Mouse (Mus musculus): ENCODE measurements around the gene Abcc5. TPM values are rescaled to one million over a fixed set of nuclear protein-coding genes. Genes with fewer than 3 reads are reported as not detected.
"Not testable (repeated sequence)": the region's sequence is repeated elsewhere in the genome, so short reads cannot be mapped to it uniquely, and the experiment has no call there.

Gene Abcc5
- polyA plus RNA-seq, 1 experiment, result 74.8 TPM

DNA sequence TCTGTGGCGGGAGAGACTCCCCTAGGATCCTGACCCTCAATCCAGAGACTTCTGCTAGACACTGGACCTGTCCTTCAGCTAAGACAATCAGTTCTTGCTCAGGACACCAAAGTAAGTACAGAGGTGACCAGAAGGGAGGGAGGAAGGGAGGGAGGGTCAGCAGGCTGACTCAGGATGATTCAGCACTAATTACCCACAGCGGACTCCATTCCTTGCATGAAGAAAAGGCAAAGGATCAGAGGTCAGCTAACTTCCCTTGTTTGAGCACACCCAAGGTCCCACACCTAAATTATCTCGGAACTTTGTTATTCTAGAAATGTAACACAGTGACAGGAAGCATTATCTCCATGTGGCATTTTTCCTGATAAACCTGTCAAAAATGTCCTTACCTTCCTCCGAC lies 54.5 kb downstream of the Abcc5 start:
- peak overlapping the region; percentile 61 for H3K27ac ChIP-seq (ENCODE audit: insufficient read depth, low read length)
- H3K4me1 ChIP-seq (ENCODE audit: control insufficient read depth, insufficient read depth, low read length), result peaks cover 3% of the 10 kb centered on the region; the same call in 1 of the 2 replicates
- TF ChIP-seq CTCF (IDR thresholded peaks at IDR 0.05; ENCODE audit: borderline replicate concordance, insufficient read depth, low read length), result no peak
- no peak for TF ChIP-seq POLR2A (IDR thresholded peaks at IDR 0.05; ENCODE audit: low read depth, low read length)
- no peak overlapping the region for H3K4me3 ChIP-seq (ENCODE audit: insufficient read depth, low read length)

DNA sequence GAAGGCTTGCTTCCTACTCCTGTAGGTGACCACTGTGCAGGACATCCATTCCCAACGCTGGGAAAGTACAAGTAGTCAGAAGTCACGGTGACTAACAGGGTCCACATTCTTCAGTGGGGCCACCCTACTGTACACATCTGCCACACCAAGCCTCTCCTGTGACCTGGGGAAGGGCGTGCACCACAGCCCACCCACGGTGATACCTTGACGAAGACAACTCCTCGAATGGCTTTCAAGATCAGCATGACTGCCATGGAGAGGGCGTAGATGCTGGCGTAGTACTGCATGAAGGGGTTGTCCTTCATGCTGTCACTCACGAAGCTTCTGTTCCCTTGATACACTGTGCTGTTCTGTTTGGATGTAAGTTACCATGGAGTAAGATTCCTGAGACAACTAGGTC lies 58.0 kb downstream of the Abcc5 start:
- Histone ChIP-seq H3K27ac (ENCODE audit: insufficient read depth, low read length) (no peak overlapping the region), H3K4me1 (ENCODE audit: control insufficient read depth, insufficient read depth, low read length) (peaks cover 3% of the 10 kb centered on the region; the same call in 1 of the 2 replicates), H3K4me3 (ENCODE audit: insufficient read depth, low read length) (no peak overlapping the region)
- TF ChIP-seq CTCF (IDR thresholded peaks at IDR 0.05; ENCODE audit: borderline replicate concordance, insufficient read depth, low read length) (no peak), POLR2A (IDR thresholded peaks at IDR 0.05; ENCODE audit: low read depth, low read length) (no peak)

DNA sequence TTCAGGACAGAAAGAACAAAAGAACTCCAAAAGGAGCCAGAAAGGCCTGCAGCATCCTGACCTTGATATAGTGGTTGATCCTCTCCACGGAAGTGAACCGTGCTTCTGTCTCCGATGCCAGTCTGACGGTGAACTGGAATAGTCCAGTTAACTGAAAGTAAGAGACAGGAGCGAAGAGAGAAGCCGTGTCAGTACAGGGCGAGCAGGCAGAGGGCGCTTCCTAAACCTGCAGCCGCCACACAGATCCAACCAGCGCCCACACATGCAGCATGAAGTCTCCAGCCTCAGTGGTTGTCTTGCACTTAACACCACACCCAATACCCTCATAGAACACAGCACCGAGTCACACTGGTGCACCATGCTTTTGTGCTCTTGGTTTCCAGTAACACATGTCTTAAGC lies 64.1 kb downstream of the Abcc5 start:
- no peaks in the 10 kb centered on the region for H3K4me1 ChIP-seq (ENCODE audit: control insufficient read depth, insufficient read depth, low read length)
- no peak overlapping the region for H3K4me3 ChIP-seq (ENCODE audit: insufficient read depth, low read length)
- no peak overlapping the region for H3K27ac ChIP-seq (ENCODE audit: insufficient read depth, low read length)
- TF ChIP-seq CTCF (IDR thresholded peaks at IDR 0.05; ENCODE audit: borderline replicate concordance, insufficient read depth, low read length) (no peak), POLR2A (IDR thresholded peaks at IDR 0.05; ENCODE audit: low read depth, low read length) (no peak)

DNA sequence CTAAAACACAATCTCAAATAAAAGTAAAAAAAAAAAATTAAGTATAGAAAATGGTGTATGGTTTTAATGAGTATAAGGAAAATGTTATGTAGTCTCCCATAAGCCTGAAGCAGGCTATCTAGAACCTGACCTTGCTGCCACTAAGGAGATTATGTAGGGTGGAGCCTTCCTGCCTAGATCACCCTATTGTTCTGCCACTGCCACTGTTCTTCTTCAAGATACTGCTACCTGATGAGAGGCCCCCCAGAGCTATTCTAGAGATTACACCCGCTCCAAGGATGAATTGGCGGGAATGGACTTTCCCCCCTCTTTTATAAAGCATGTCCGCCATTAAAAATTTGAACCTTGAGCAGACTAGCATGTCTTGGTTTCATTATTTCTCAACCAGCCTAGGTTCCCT lies 64.7 kb downstream of the Abcc5 start:
- H3K4me1 ChIP-seq (ENCODE audit: control insufficient read depth, insufficient read depth, low read length); H3K4me3 ChIP-seq (ENCODE audit: insufficient read depth, low read length); H3K27ac ChIP-seq (ENCODE audit: insufficient read depth, low read length): not testable (repeated sequence)

DNA sequence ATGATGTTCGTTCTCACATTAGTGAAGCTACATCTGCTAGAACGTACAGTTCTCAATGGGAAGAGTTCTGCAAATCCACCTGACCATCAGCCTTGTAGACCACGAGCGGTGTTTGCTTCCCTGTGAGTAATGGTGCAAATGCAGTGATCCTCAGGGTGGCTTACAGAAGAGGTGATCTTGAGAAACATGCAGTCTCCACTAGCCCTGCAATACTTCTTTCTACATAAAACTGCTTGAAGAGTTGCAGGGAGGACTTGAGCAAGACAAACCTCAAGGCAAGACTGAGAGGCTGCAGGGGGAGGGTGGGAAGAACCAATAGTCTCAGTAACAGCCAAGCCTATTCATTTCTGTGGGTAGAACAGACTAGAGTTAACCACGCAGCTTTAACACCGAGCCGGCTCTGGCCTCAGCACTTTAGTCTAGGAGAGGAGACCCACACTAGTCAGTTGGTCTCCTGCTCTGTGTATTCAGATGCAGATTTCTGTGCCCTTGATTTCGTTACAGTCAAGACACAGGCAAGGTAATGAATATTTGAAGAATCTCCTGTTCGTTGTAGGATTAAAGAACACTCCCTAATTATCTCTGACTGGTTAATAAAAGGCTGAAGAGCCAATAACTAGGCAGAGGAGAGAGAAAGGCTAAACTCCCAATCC lies 66.4 kb downstream of the Abcc5 start:
- TF ChIP-seq POLR2A (IDR thresholded peaks at IDR 0.05; ENCODE audit: low read depth, low read length) (no peak), CTCF (IDR thresholded peaks at IDR 0.05; ENCODE audit: borderline replicate concordance, insufficient read depth, low read length) (no peak)
- no peak overlapping the region for H3K4me3 ChIP-seq (ENCODE audit: insufficient read depth, low read length)
- peaks cover 2% of the 10 kb centered on the region; the same call in 1 of the 2 replicates for H3K4me1 ChIP-seq (ENCODE audit: control insufficient read depth, insufficient read depth, low read length)
- H3K27ac ChIP-seq (ENCODE audit: insufficient read depth, low read length), result no peak overlapping the region

DNA sequence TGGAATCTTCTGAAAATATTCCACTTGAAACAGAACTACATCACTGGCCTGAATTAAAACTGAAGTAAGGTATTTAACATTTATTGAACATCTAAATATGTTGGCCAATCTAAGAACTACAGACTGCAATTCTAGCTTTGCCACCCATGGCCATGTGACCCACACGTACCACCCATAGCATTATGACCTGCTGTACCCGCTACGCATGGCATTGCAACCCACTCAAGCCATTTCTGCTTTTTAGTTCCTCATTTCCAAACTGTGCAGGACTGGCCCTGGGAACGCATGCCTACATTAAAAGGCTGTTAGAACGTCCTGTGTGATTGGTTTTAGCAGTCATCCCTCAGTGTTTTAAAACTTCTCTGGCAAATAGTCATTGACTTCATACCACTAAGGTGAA lies 68.4 kb downstream of the Abcc5 start:
- peaks cover 10% of the 10 kb centered on the region for H3K4me1 ChIP-seq (ENCODE audit: control insufficient read depth, insufficient read depth, low read length)
- no peak overlapping the region for H3K27ac ChIP-seq (ENCODE audit: insufficient read depth, low read length)
- no peak overlapping the region for H3K4me3 ChIP-seq (ENCODE audit: insufficient read depth, low read length)
- TF ChIP-seq CTCF (IDR thresholded peaks at IDR 0.05; ENCODE audit: borderline replicate concordance, insufficient read depth, low read length) (no peak), POLR2A (IDR thresholded peaks at IDR 0.05; ENCODE audit: low read depth, low read length) (no peak)

DNA sequence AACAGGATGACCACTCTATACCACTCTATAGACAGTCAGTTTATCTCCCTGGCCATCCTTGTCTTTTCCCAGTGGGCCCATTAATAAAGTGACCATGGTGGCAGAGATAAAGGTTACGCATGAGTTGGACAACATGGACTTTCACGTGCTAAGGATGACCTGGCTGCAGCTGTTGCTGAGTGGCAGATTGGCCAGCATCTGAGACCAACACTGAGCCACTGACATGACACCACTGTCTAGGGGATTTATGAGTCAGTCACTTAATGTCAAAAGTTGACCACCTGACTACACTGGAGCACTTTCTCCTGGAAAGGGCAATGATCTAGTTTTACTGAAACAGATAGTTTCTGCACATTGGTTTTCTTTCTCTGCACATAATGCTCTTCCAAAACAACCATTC lies 71.4 kb downstream of the Abcc5 start:
- no peak overlapping the region for H3K4me3 ChIP-seq (ENCODE audit: insufficient read depth, low read length)
- H3K27ac ChIP-seq (ENCODE audit: insufficient read depth, low read length), result no peak overlapping the region; the same call in 1 of the 2 replicates
- TF ChIP-seq CTCF (IDR thresholded peaks at IDR 0.05; ENCODE audit: borderline replicate concordance, insufficient read depth, low read length), result no peak
- TF ChIP-seq POLR2A (IDR thresholded peaks at IDR 0.05; ENCODE audit: low read depth, low read length), result no peak
- H3K4me1 ChIP-seq (ENCODE audit: control insufficient read depth, insufficient read depth, low read length), result peaks cover 10% of the 10 kb centered on the region

DNA sequence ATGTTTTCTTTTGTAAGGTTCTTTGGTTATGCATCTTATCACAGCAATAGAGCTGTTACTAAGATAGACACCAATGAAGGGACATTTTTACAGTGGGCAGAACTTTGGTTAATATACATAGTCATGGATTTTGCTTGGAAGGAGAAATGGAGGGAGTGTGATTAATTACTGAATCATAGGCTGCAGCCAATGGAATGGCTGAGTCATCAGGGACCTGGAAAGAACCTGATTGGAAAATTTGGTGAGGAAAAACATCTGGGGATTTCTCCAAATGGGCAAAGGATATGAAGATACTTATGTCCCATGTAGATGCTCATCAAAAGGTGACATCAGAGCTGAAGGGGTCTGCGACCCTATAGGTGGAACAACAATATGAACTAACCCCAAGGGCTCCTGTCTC lies 72.2 kb downstream of the Abcc5 start:
- Histone ChIP-seq H3K27ac (ENCODE audit: insufficient read depth, low read length) (peak overlapping the region; percentile 96), H3K4me1 (ENCODE audit: control insufficient read depth, insufficient read depth, low read length) (peaks cover 10% of the 10 kb centered on the region), H3K4me3 (ENCODE audit: insufficient read depth, low read length) (no peak overlapping the region)
- TF ChIP-seq POLR2A (IDR thresholded peaks at IDR 0.05; ENCODE audit: low read depth, low read length) (no peak), CTCF (IDR thresholded peaks at IDR 0.05; ENCODE audit: borderline replicate concordance, insufficient read depth, low read length) (no peak)

DNA sequence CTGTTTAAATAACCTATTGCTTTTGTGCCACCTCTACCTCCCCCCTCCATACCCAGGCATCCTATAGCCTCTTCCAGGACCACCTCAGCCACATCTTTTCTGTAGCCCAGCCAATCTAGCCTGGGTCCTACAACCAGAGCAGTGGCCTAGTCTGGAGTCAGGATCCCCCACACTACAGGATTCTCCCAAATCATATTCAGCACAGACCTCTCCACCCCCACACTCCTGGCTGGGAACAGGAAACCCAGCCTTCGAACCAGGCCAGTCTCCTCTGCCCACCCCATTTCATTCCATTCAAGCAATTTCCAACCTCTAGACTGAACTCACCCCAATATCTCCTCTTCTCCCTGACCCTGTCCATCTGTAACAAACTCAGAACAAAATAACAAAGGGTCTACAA lies 80.7 kb downstream of the Abcc5 start:
- no peak overlapping the region for H3K27ac ChIP-seq (ENCODE audit: insufficient read depth, low read length)
- no peaks in the 10 kb centered on the region for H3K4me1 ChIP-seq (ENCODE audit: control insufficient read depth, insufficient read depth, low read length)
- no peak for TF ChIP-seq POLR2A (IDR thresholded peaks at IDR 0.05; ENCODE audit: low read depth, low read length)
- TF ChIP-seq CTCF (IDR thresholded peaks at IDR 0.05; ENCODE audit: borderline replicate concordance, insufficient read depth, low read length), result no peak
- H3K4me3 ChIP-seq (ENCODE audit: insufficient read depth, low read length), result no peak overlapping the region

DNA sequence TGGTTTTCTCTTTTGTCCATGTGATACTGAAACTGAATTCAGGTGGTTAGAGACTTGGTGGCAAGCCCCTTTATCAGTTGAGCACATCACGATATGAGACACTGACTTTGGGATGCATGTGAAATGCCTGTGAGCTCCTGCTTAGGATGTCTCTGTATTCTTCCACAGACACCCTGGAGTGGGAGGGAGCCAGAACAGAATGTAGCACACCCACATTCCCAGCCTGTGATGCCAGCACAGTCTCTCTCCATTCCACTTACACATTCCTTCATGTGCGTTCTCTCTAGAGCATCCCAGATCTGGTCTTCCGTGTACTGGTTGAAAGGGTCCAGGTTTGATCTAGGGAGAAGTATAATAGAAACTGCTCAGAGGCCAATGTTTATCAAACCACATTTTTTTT lies 87.6 kb downstream of the Abcc5 start:
- Histone ChIP-seq H3K4me3 (ENCODE audit: insufficient read depth, low read length) (no peak overlapping the region), H3K27ac (ENCODE audit: insufficient read depth, low read length) (peak overlapping the region; percentile 40; the same call in 1 of the 2 replicates), H3K4me1 (ENCODE audit: control insufficient read depth, insufficient read depth, low read length) (no peaks in the 10 kb centered on the region; the same call in 1 of the 2 replicates)
- TF ChIP-seq POLR2A (IDR thresholded peaks at IDR 0.05; ENCODE audit: low read depth, low read length) (no peak), CTCF (IDR thresholded peaks at IDR 0.05; ENCODE audit: borderline replicate concordance, insufficient read depth, low read length) (no peak)
